Mouse (Mus musculus): ENCODE data around the gene Ddx4.

DNA sequence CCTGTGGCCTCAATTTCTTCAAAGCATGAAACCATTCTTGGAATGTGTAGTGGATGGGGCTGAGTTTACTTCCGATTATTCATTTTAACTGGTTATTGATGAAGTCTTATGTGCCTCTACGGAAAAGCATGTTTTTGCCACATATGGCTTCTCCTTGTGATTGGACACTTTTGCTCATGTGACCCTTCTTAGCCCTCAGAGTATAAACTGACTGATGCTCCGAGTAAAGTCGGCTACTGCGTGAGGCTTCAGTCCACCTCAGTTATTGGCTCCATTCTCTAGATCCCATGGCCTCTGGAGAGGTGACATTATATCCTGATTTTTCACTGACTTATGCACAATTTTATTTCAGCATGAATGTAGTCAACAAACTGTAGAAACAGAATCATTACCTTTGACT is 99.0 kb downstream of the Ddx4 start:
- no peak for TF ChIP-seq CTCF (conservative IDR thresholded peaks at IDR 0.05; ENCODE audit: insufficient read depth, insufficient read length, low read depth, low read length)
- TF ChIP-seq POLR2A (IDR thresholded peaks at IDR 0.05; ENCODE audit: low read depth, low read length): no peak
